In the genomic region with DNA sequence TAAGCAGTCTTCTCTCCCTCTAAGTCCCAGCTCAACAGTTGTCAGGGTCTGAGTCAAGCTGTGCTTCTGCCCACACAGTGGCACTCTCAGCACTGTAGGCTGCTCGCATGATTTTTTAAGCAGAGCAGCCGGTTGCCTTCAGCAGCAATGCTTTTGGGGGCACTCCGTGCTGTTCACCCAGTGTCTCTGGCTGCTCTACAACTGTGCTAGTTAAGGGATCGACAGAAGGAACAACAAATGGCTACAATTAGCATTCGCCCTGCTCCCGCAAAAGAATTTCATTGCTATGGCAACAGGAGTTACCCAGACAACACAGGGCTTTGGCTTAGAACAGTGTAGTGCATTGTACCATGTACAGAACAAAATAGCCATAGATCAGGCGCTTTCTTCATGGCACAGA, we compare ENCODE assay signal across 8 mouse cellular contexts.
A peak's percentile ranks its signal among the peaks of the same experiment; 100 is the strongest.
DNase-seq lines count a peak whose midpoint lies in the region; ATAC-seq and TF ChIP-seq lines count a peak whose summit lies in the region.

No protein-coding gene starts in this region.

- H3K36me3 ChIP-seq in heart, embryonic 15.5 days: no peaks in the 10 kb centered on the region

- no peaks in the 10 kb centered on the region for H3K27me3 ChIP-seq in heart, embryonic 15.5 days

- H3K27ac ChIP-seq in heart, embryonic 15.5 days: no peak overlapping the region
- peak overlapping the region; percentile 70 for H3K27ac ChIP-seq in left cerebral cortex, adult 2 months
- H3K27ac ChIP-seq in olfactory bulb, adult 2 months (ENCODE audit: insufficient read depth, low read depth, low read length): peak overlapping the region; percentile 23

- peak overlapping the region; percentile 10; the same call in 1 of the 2 replicates for H3K4me3 ChIP-seq in heart, embryonic 15.5 days
- peak overlapping the region; percentile 14 for H3K4me3 ChIP-seq in left cerebral cortex, adult 2 months
- H3K4me3 ChIP-seq in olfactory bulb, adult 2 months (ENCODE audit: insufficient read depth, low read depth, low read length): peak overlapping the region; percentile 4; the same call in 1 of the 2 replicates

- 27% methylated on average over 7 of the region's 7 CpGs for WGBS in heart, embryonic 15.5 days
- WGBS in olfactory bulb, adult 2 months: 6% methylated on average over 7 of the region's 7 CpGs

- no peak overlapping the region for H3K9ac ChIP-seq in heart, embryonic 15.5 days

- no peaks in the 10 kb centered on the region for H3K9me3 ChIP-seq in heart, embryonic 15.5 days (replicated peaks)

- DNase-seq in brain, embryonic 14.5 days (ENCODE audit: low read depth): peak; percentile 98
- peak; percentile 85 for DNase-seq in embryo, embryonic 10 days (ENCODE audit: low spot score)
- peak; percentile 64 to 69 for DNase-seq in left cerebral cortex, adult 2 months (ENCODE audit: extremely low spot score in 1 of 2, low spot score in 2 of 2)
- DNase-seq in lung, postnatal 14 days: no peak
- no peak for DNase-seq in thymus, postnatal 10 days (ENCODE audit: low spot score in 2 of 2)

- peak overlapping the region; percentile 45 for H3K4me2 ChIP-seq in heart, embryonic 15.5 days

- ATAC-seq in heart, embryonic 15.5 days (replicated peaks; ENCODE audit: insufficient number of reproducible peaks, insufficient read depth, low FRiP score, low read depth): peak; percentile 55; the same call in 1 of the 2 replicates
- ATAC-seq in granulocyte monocyte progenitor cell, adult 5-6 weeks (replicated peaks; ENCODE audit: poor library complexity, severe bottlenecking): no peak

- no peak for TF ChIP-seq CTCF in brain, embryonic 14.5 days (IDR thresholded peaks at IDR 0.05; ENCODE audit: borderline replicate concordance, extremely low read depth, insufficient read depth, insufficient read length)
- no peak; the same call in 1 of the 2 replicates for TF ChIP-seq CTCF in left cerebral cortex, adult 2 months (IDR thresholded peaks at IDR 0.05)
- no peak for TF ChIP-seq CTCF in olfactory bulb, adult 2 months (IDR thresholded peaks at IDR 0.05; ENCODE audit: insufficient read depth, low read depth, low read length)

- intact Hi-C loops in left cerebral cortex, adult 2 months (cut with DNase I): loop anchor here (1.0 to 2.0 kb wide), 2 partner anchors 88 to 124 kb away; no protein-coding TSS in a partner anchor

- TF ChIP-seq POLR2A in brain, embryonic 14.5 days (IDR thresholded peaks at IDR 0.05; ENCODE audit: borderline replicate concordance, extremely low read depth, insufficient read depth, insufficient read length, poor library complexity, severe bottlenecking): no peak
- TF ChIP-seq POLR2A in olfactory bulb, adult 2 months (IDR thresholded peaks at IDR 0.05; ENCODE audit: insufficient read depth, low read depth, low read length): no peak

- 0 out of 2 replicates have a peak, but pooled peaks cover 8% of the 10 kb centered on the region for H3K4me1 ChIP-seq in heart, embryonic 15.5 days (replicated peaks)
- H3K4me1 ChIP-seq in olfactory bulb, adult 2 months (ENCODE audit: control insufficient read depth, insufficient read depth, low read length): peaks cover 3% of the 10 kb centered on the region; the same call in 1 of the 2 replicates

Comparison
In these comparisons a context has a peak if more than half of its experiments do, and no peak if none do; other contexts are left out.
1. DNase-seq: peak in brain, embryonic 14.5 days (single experiment), embryo, embryonic 10 days (single experiment) and left cerebral cortex, adult 2 months (2 of 2); none in lung, postnatal 14 days (single experiment) and thymus, postnatal 10 days (0 of 2).
2. Peak in every context shown above with its lines, with median percentiles within 50 percentile points of each other: H3K4me3 ChIP-seq.